Mouse (Mus musculus) erythroblast, embryonic 14.5 days (primary cell): ENCODE measurements at regions not wholly inside any gene's neighbourhood (a gene's known extent, or its start where the extent isn't known, plus 50 kb on each side); places are given as distances from the start of the nearest gene placed in this dataset.

Source experiments
- GATA1 ChIP-seq: IDR thresholded peaks from 2 replicates; pipeline ENCODE4 v1.6.1; 2012; ENCODE audit warnings: low read length, inconsistent platforms, mixed read lengths
- TAL1 ChIP-seq: IDR thresholded peaks from 3 replicates; pipeline ENCODE4 v1.6.1; 2012; ENCODE audit warnings: low read length, inconsistent platforms, mixed read lengths

DNA sequence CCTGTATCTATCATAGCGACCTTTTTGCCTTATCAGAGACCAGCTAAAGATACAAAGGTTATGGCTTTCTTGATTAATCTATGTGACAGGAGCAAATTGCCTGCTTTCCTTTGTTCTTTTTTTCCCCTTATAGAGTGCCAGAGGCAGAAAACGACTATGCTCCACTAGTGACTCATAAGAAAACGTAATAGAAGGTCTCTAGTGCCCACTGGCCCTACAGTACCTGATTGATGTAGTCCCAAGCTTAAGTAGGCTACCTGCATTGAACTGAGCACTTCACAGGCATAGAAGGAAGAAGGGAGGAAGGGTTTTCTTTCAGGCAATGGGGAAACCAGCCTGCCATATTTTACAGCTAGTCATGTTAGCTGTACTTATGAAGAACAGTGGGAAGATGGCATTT is 116.0 kb upstream of the Tusc1 start:
- TF ChIP-seq GATA1, result no peak
- no peak for TF ChIP-seq TAL1
